Mouse (Mus musculus) erythroblast, adult 5-6 weeks (primary cell): ENCODE measurements around the gene Igfbp7. TPM values are rescaled to one million over a fixed set of nuclear protein-coding genes. Genes with fewer than 3 reads are reported as not detected.

Experiments used
- ATAC-seq: replicated peaks from 2 replicates; pipeline ENCODE4 v1.8.0; 2016; ENCODE audit warnings: moderate number of reproducible peaks, mild to moderate bottlenecking, moderate TSS enrichment, inconsistent platforms; ENCODE audit not compliant: poor library complexity, low FRiP score, severe bottlenecking
- total RNA-seq, 2 experiments: library from RNA; stranded (forward) in 1 of 2; stranded (reverse) in 1 of 2; fragments of 150-400 nt in 1 of 2; fragments of 200-764, 138-1000 nt in 1 of 2; gene quantifications; 2 replicates each; pipeline versions ENCODE4 v1.2.3 to v1.2.4; 2015 to 2017; ENCODE audit warnings: low replicate concordance in 2 of 2

The Igfbp7 gene
- total RNA-seq, 2 experiments from 2014 or later, result 0.77 TPM; not detected in 1

- no peak for ATAC-seq
Observed at GRCm38 (mm10) chr5:77406371-77406871, 1.4 kb downstream of the Igfbp7 start.

GRCm38 (mm10) chr5:77405455-77406057, 2.3 kb downstream of the Igfbp7 start:
- no peak for ATAC-seq

GRCm38 (mm10) chr5:77404941-77405340, 2.9 kb downstream of the Igfbp7 start:
- ATAC-seq, result no peak

- ATAC-seq, result no peak
Observed at GRCm38 (mm10) chr5:77402901-77403300, 4.9 kb downstream of the Igfbp7 start.

- no peak for ATAC-seq
Observed at GRCm38 (mm10) chr5:77402137-77402536, 5.7 kb downstream of the Igfbp7 start.

- ATAC-seq, result no peak
Observed at GRCm38 (mm10) chr5:77400823-77401222, 7.0 kb downstream of the Igfbp7 start.

GRCm38 (mm10) chr5:77400151-77400550, 7.7 kb downstream of the Igfbp7 start:
- ATAC-seq, result no peak

GRCm38 (mm10) chr5:77399076-77399475, 8.8 kb downstream of the Igfbp7 start:
- no peak for ATAC-seq

GRCm38 (mm10) chr5:77398285-77399057, 9.4 kb downstream of the Igfbp7 start:
- no peak for ATAC-seq

- no peak for ATAC-seq
Observed at GRCm38 (mm10) chr5:77393990-77394618, 13.7 kb downstream of the Igfbp7 start.

- ATAC-seq, result no peak
Observed at GRCm38 (mm10) chr5:77393094-77393619, 14.7 kb downstream of the Igfbp7 start.

- ATAC-seq, result no peak
Observed at GRCm38 (mm10) chr5:77390272-77390671, 17.6 kb downstream of the Igfbp7 start.

- ATAC-seq, result no peak
Observed at GRCm38 (mm10) chr5:77388359-77388758, 19.5 kb downstream of the Igfbp7 start.

- ATAC-seq, result no peak
Observed at GRCm38 (mm10) chr5:77387414-77387704, 20.5 kb downstream of the Igfbp7 start.

- ATAC-seq, result no peak
Observed at GRCm38 (mm10) chr5:77386596-77387413, 21.0 kb downstream of the Igfbp7 start.

GRCm38 (mm10) chr5:77385900-77386595, 21.8 kb downstream of the Igfbp7 start:
- ATAC-seq, result no peak

- ATAC-seq, result no peak
Observed at GRCm38 (mm10) chr5:77385221-77385620, 22.6 kb downstream of the Igfbp7 start.

- ATAC-seq, result no peak
Observed at GRCm38 (mm10) chr5:77384724-77385123, 23.1 kb downstream of the Igfbp7 start.

- ATAC-seq, result no peak
Observed at GRCm38 (mm10) chr5:77383799-77384554, 23.9 kb downstream of the Igfbp7 start.
